Mouse (Mus musculus): ENCODE data around the gene Rps13.

DNA sequence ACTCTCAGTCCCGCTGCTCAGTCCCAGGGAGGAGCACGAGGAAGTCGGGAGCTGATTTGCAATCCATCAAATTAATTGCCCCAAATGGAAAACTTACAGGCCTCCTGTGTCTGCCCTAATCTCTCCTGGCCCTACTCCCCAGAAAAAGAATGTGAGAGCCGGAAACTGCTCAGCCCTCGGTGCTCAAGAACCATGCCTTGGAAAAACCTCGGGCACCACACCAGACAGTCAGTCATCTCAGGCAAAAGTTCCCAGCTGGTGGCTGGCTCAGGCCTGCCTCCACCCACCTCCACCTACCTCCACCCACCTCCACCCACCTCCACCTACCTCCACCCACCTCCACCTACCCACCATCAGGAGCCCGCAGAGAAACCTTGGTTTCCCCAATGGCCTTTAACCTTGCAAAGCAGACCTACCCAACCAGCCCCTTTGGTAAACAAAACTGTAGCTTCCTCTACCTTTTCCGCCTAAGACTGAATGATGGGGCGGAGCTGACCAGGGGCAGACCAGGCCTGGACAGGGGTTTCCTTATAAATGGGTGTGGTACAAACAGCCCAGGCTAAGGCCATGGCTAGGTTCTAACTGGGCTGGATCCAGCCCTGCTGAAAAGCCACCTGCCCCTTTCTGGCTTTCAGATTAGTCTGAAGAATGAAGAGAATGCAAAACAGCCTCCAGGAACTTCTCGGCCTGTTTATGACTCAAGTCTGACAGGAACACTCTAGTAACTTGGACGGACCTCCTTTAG is 47.2 kb downstream of the Rps13 start:
- TF ChIP-seq JUND (conservative IDR thresholded peaks at IDR 0.05; ENCODE audit: low read depth, low read length) = no peak
- no peak for TF ChIP-seq CHD1 (IDR thresholded peaks at IDR 0.05; ENCODE audit: low read depth, low read length)
- no peak for TF ChIP-seq CTCF (conservative IDR thresholded peaks at IDR 0.05 in 1 of 2, IDR thresholded peaks at IDR 0.05 in 1 of 2; ENCODE audit: low read depth in 2 of 2, low read length in 2 of 2)

Measured in CH12.LX (cell line).